Mouse (Mus musculus) limb, embryonic 11.5 days (tissue): ENCODE measurements around the gene Serp2. TPM values are rescaled to one million over a fixed set of nuclear protein-coding genes. Genes with fewer than 3 reads are reported as not detected.
A peak's percentile ranks its signal among the peaks of the same experiment; 100 is the strongest.

Source experiments
- ATAC-seq: fragments of 200-750 bp; cut with Nextera tagmentation; 2 replicates; pipeline ENCODE4 v1.8.0; 2017; ENCODE audit warnings: low read depth; ENCODE audit not compliant: insufficient number of reproducible peaks, low FRiP score, low TSS enrichment
- DNase-seq: peaks from one replicate; pipeline ENCODE4 v3.0.0-alpha.2; 2015; ENCODE audit warnings: low spot score
- H3K27ac ChIP-seq: fragments of 300-500 bp; sonication (generic); replicated peaks from 2 replicates; pipeline ENCODE4 v1.5.1; 2014; ENCODE audit warnings: low read depth, mild to moderate bottlenecking, low read length
- H3K27me3 ChIP-seq: fragments of 300-500 bp; sonication (generic); 2 replicates; pipeline ENCODE4 v1.6.1; 2014; ENCODE audit warnings: mild to moderate bottlenecking, low read length, mixed read lengths; ENCODE audit not compliant: control insufficient read depth, insufficient read depth
- H3K36me3 ChIP-seq: fragments of 300-500 bp; sonication (generic); 2 replicates; pipeline ENCODE4 v1.6.1; 2014; ENCODE audit warnings: mild to moderate bottlenecking, low read length, moderate library complexity, mixed read lengths; ENCODE audit not compliant: control insufficient read depth, insufficient read depth
- H3K4me1 ChIP-seq: fragments of 300-500 bp; sonication (generic); 2 replicates; pipeline ENCODE4 v1.6.1; 2014; ENCODE audit warnings: low read length, mixed read lengths; ENCODE audit not compliant: control insufficient read depth, insufficient read depth
- H3K4me2 ChIP-seq: fragments of 300-500 bp; sonication (generic); 2 replicates; pipeline ENCODE4 v1.6.1; 2014; ENCODE audit warnings: low read depth, mild to moderate bottlenecking, moderate library complexity; ENCODE audit not compliant: severe bottlenecking
- H3K4me3 ChIP-seq: fragments of 300-500 bp; sonication (generic); 2 replicates; pipeline ENCODE4 v1.5.1; 2014; ENCODE audit warnings: low read depth, low read length
- H3K9ac ChIP-seq: fragments of 300-500 bp; sonication (generic); 2 replicates; pipeline ENCODE4 v1.6.1; 2014; ENCODE audit warnings: mild to moderate bottlenecking, low read length
- H3K9me3 ChIP-seq: fragments of 300-500 bp; sonication (generic); 2 replicates; pipeline ENCODE4 v1.6.1; 2016; ENCODE audit warnings: low read length; ENCODE audit not compliant: control insufficient read depth
- WGBS: fragments of 180-500 bp; shearing (Covaris S2); extraction: QIAGEN DNeasy Blood & Tissue Kit; methylation state at CpG from one replicate; pipeline ENCODE4 v1.1.7; 2014; 5-methylcytosine and 5-hydroxymethylcytosine counted together
- polyA plus RNA-seq: library from polyadenylated mRNA; unstranded; fragments of >200 nt; fragmentation: Nextera tagmentation; extraction: Ambion mirVana; gene quantifications from 2 replicates; pipeline ENCODE4 v1.2.1, GENCODE M21; 2014

Gene Serp2
- polyA plus RNA-seq, 1 experiment from 2014 or later, result 19.4 TPM

DNA sequence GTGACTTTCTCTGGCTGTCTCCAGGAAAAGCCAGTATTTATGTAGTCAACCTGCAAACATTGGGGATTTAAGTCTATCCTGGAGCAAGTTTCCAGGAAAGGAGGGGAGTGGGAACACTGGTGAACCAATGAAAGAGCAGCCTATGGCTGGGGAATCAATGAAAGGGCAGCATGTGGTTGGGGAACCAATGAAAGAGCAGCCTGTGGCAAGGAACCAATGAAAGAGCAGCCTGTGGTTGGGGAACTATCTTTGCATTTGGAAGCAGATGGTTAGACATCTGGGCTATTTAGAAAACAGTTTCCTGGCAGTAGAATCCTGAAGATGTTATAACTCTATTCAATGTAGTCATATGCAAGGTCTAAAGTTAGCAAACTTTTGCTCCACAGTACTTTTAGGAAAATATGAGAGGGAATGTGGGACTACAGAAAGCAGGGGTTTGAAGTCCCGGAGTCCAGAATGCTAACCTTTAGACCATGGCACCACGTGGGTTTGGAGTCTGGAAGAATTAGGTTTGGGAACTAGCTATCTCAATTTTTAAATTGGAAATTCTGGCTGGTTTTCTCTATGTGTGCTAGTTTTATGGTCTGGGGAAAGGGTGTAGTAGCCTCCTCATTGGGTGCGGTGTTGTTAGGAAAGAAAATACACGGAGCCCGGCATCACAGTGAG, 16.6 kb downstream of the Serp2 start:
- H3K9me3 ChIP-seq, result no peaks in the 10 kb centered on the region
- no peak overlapping the region for H3K4me2 ChIP-seq
- H3K4me1 ChIP-seq, result peaks cover 10% of the 10 kb centered on the region; the same call in 1 of the 2 replicates
- ATAC-seq, result no peak
- no peaks in the 10 kb centered on the region for H3K36me3 ChIP-seq
- no peak for DNase-seq
- 94% methylated on average over 5 of the region's 5 CpGs for WGBS
- H3K9ac ChIP-seq, result no peak overlapping the region
- no peak overlapping the region for H3K27ac ChIP-seq
- H3K27me3 ChIP-seq, result no peaks in the 10 kb centered on the region
- no peak overlapping the region for H3K4me3 ChIP-seq

DNA sequence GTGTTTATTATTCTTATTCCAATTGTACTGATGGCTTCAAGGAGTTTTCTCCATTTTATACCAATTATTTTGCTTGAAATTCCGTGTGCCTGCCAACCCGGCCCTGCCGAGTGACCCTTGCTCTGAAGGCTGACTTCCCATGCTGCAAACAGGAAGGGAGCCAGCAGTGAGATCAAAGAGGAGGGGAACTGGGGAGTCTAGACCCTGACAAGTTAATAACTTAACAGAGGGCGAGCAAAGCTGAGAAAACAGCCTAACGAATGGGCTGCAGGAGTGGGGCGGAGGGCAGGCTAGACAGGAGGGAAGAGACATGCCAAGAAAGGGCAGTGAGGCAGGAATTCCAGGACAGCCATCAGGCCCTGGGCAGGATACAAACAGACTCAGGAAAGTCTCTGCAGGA, 19.8 kb downstream of the Serp2 start:
- H3K9ac ChIP-seq, result no peak overlapping the region
- no peaks in the 10 kb centered on the region for H3K36me3 ChIP-seq
- no peaks in the 10 kb centered on the region for H3K27me3 ChIP-seq
- peak; percentile 41 for DNase-seq
- no peak overlapping the region for H3K4me3 ChIP-seq
- H3K27ac ChIP-seq, result no peak overlapping the region
- no peaks in the 10 kb centered on the region for H3K9me3 ChIP-seq
- no peak overlapping the region for H3K4me2 ChIP-seq
- H3K4me1 ChIP-seq, result peaks cover 26% of the 10 kb centered on the region
- no peak for ATAC-seq
- WGBS, result 7% methylated on average over 6 of the region's 6 CpGs

DNA sequence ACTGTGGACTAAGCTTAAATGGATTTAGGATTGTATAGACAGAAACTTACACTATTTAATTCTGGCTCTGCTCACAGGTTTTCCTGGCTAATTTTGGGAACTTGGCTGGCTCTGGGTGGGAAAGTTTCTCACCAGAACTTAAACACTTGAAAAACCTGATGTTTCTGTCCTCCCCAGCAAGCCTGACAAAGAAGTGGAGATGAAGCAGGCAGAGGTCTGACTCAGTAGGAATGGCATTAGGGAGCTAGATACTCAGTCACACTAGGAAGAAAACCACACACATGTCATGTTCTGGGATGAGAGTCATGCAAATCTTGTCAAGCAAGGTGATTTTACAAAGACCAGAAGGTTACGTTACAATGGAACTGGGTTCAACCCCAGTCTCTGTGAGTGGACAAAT, 21.6 kb downstream of the Serp2 start:
- DNase-seq, result no peak
- Histone ChIP-seq H3K4me1 (peaks cover 28% of the 10 kb centered on the region), H3K4me3 (no peak overlapping the region), H3K27ac (no peak overlapping the region), H3K36me3 (no peaks in the 10 kb centered on the region), H3K4me2 (no peak overlapping the region), H3K9me3 (no peaks in the 10 kb centered on the region), H3K9ac (no peak overlapping the region), H3K27me3 (no peaks in the 10 kb centered on the region)
- ATAC-seq, result no peak
- 91% methylated on average over 1 of the region's 1 CpGs for WGBS

DNA sequence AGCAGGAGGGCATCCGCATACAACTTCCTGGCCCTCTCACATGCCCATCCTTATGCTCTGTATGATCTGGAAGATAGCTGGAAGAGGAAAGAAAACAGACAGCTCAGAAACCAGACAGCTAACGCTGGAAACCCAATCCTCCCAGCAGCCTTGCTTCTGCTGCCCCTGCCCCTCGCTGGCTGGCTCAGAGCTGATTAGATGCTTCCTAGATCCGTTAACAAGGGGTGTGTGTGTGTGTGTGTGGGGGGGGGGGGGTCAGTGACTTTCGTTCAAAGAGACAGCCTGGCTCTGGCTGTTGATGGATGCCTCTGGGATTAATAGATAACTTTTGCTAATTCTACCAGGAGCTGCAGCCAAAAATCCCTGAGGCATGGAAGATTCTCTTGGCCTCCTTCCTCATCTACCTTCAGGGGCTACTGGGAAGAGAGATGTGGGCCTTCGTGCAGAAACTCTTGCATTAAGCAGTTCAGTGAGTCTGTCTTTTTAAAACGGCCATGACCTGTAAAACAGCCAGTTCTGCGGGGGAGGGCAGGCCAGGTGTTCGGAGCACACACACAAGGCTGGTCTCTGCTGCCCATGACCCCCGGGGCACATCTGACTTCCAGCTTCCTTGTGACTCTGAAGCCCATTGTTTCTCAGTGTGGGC, 23.4 kb downstream of the Serp2 start:
- Histone ChIP-seq H3K4me1 (peaks cover 34% of the 10 kb centered on the region), H3K4me3 (no peak overlapping the region), H3K4me2 (peak overlapping the region; percentile 36), H3K27me3 (no peaks in the 10 kb centered on the region), H3K27ac (peak overlapping the region; percentile 68), H3K36me3 (no peaks in the 10 kb centered on the region), H3K9me3 (no peaks in the 10 kb centered on the region), H3K9ac (no peak overlapping the region)
- DNase-seq (peak; percentile 76), ATAC-seq (0 out of 2 replicates have a peak, but pooled peaks have one; percentile 23)
- WGBS, result 7% methylated on average over 10 of the region's 10 CpGs

DNA sequence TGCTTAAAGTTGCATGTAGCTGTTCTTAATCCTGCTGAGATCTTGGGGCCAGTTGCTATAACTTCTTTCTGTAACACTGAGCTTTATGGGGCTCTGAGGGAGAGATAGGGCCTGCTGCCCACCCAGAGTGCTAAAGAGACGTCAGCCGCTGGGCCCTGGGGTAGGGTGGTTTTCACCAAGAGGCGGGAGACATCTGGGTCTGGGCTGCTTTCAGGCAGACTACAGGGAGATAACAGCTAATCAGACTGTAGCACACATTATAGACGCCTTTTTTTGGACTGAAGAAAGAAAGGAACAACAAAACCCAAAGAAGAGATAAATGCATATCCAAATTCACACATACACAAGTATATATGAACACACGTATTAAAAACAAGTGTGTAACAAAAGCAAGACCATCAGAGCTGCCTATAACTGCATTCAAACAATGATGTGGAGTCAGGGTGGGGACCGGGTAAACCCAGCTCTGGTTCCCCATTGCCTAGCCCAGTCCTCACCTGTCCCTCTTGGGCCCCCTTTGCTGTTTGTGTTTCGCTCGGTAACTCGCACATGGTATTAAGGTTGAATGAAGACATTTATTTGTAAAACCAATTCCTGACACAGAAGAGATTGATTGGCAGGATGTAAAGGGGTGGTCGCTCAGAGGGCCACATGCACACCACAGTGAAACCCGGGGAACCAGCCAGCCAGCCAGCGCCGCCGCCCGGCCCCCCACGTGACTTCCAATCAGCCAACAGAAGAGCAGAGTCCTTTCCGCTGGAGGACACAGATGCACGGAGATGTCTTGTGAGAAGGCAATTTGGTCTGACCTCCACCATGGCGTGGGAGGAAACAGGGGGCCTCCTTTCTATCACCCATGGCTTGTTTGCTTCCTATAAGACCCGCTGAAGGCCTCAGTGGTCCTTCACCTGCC, 24.2 kb downstream of the Serp2 start:
- Histone ChIP-seq H3K4me2 (peak overlapping the region; percentile 36), H3K27me3 (no peaks in the 10 kb centered on the region), H3K9me3 (no peaks in the 10 kb centered on the region), H3K9ac (no peak overlapping the region), H3K4me1 (peaks cover 39% of the 10 kb centered on the region), H3K27ac (peak overlapping the region; percentile 68), H3K36me3 (no peaks in the 10 kb centered on the region), H3K4me3 (no peak overlapping the region)
- ATAC-seq (peak; percentile 62), DNase-seq (peak; percentile 73)
- WGBS, result 39% methylated on average over 20 of the region's 20 CpGs

DNA sequence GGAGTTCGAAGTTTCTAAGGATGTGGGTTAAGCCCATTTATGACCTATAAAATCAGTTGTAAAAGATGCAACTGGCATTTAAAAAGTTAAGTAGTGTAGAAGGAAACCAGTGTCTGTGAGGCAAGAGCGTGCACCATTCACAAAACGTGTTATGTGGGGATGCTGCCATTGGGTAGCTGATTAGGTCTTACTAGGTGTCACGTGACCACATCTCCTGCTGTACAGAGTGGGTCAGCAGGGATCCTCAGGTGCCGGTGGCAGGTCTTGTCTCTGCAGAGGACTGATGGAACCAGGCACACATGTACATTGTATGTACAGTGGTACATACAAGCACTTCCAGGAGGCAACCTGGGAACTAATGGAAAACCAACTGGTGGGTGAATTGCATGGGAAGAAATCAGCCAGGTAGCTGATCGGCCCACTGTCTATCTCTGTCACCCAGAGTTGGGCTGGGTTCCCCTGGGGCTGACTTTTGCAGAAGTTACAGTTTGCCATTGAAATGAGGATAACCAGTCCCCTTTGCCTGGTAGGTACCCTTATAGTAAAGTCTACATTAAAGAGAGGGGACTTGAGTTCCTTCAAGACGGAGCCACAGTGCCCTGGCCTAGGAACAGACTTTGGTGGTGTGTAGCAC, 25.5 kb downstream of the Serp2 start:
- no peak overlapping the region for H3K9ac ChIP-seq
- no peak for ATAC-seq
- no peak for DNase-seq
- WGBS, result 77% methylated on average over 7 of the region's 7 CpGs
- no peak overlapping the region for H3K4me2 ChIP-seq
- no peak overlapping the region for H3K27ac ChIP-seq
- H3K27me3 ChIP-seq, result no peaks in the 10 kb centered on the region
- peaks cover 37% of the 10 kb centered on the region for H3K4me1 ChIP-seq
- no peak overlapping the region for H3K4me3 ChIP-seq
- H3K36me3 ChIP-seq, result no peaks in the 10 kb centered on the region
- no peaks in the 10 kb centered on the region for H3K9me3 ChIP-seq

DNA sequence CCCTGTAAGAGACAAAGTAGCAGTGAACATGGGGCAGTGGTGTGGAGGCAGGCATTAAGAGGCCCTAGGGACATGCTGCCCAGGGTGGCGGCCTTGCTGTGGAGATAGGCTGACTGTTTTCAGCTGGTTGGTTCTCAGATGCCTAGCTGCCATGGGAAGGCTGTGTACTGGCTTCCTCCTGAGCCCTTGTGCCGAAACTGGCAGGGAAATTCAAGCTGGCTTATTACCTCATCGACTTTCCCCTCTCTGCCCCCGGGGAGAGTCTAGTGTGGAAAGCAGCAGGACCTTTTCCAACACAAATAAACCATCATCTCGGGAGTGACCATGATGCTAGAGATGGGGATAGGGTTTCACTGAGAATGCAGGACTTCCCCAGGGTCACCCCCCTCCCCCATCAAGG, 28.0 kb downstream of the Serp2 start:
- DNase-seq, result peak; percentile 27
- WGBS, result 33% methylated on average over 5 of the region's 5 CpGs
- no peaks in the 10 kb centered on the region for H3K27me3 ChIP-seq
- peaks cover 34% of the 10 kb centered on the region for H3K4me1 ChIP-seq
- no peak overlapping the region for H3K4me2 ChIP-seq
- H3K9me3 ChIP-seq, result no peaks in the 10 kb centered on the region
- H3K27ac ChIP-seq, result no peak overlapping the region; the same call in 1 of the 2 replicates
- H3K9ac ChIP-seq, result no peak overlapping the region
- no peaks in the 10 kb centered on the region for H3K36me3 ChIP-seq
- H3K4me3 ChIP-seq, result no peak overlapping the region
- ATAC-seq, result no peak

DNA sequence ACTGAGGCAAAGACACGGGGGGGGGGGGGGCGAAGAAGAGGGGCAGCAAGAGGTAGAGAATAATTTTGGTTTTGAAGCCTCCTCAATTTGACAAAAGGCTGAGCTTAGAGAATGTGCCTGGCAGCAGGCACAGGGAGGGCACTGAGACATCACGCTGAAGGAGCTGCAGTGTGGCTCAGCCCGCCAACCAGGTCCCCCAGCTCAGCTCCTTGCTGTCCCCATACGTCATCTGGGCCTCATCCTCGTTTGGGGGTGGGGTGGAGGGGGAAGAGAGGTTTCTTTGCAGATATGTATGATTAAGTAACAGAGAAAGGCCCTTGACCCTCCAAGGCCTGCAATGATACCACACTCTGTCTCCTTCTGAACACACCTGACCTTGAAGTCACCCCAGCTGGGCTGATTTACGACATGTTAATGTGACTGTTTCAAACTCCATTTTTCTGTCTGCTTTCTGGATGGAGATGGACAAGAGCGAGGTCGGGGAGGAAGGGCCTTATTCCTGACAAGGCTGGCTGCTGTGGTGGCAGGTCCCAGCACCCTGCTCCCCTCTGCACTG, 28.9 kb downstream of the Serp2 start:
- DNase-seq (peak; percentile 33), ATAC-seq (no peak)
- Histone ChIP-seq H3K9me3 (no peaks in the 10 kb centered on the region), H3K4me3 (no peak overlapping the region), H3K4me2 (no peak overlapping the region), H3K4me1 (peaks cover 26% of the 10 kb centered on the region), H3K27ac (0 out of 2 replicates have a peak overlapping the region, but pooled peaks have one; percentile 43), H3K27me3 (no peaks in the 10 kb centered on the region), H3K9ac (no peak overlapping the region), H3K36me3 (no peaks in the 10 kb centered on the region)
- 36% methylated on average over 9 of the region's 9 CpGs for WGBS
